Mouse (Mus musculus): ENCODE results near the gene Fhad1.
"Not testable (repeated sequence)": the region's sequence is repeated elsewhere in the genome, so short reads cannot be mapped to it uniquely, and the experiment has no call there.

Fhad1 gene

DNA sequence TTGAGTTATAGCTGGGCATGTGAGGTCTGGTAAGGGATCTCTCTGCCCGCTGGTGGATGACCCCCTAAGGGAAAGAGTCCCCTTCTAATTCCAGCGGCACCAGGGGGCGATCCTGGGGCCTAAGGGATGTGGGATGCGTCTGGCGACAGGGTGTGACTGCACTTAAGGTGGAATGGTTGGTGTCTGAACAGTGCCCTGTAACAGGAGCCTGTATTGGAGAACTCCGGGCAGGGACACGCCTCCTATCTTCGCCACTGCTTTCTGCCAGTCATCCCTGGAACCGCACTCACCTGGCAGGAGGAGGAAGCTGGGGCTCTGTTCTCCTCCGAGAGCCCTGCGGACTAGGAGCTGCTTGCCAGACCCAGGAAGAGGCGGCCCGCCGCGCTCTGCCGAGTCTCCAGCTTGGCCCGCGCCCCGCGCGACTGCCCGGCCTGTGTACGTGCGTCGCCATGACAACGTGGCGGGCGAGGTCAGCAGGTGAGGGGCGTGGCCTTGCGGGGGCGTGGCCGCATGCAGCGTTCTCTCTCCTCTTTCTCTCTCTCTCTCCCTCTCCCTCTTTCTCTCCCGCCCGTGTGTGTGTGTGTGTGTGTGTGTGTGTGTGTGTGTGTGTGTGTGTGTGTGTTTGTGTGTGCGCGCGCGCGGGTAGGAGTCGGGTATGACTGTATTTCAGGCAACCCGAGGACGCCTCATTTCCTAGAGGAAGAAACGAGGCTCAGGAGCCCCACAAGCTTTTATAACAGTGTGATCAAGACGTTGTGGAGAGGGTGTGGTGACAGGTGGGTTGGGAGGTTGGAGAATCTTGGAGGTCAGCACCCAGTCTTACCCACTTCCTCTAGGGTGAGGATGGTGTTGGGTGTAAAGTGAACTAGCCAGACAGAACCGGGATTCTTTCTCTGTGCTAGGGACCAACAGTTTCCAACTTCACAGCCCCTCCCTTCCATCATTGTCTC, at the start of gene Fhad1:
Fhad1 (minus strand) TSS at position 424 of the 950 bp plus-strand sequence.
- DNase-seq: peak; percentile 38 to 40

DNA sequence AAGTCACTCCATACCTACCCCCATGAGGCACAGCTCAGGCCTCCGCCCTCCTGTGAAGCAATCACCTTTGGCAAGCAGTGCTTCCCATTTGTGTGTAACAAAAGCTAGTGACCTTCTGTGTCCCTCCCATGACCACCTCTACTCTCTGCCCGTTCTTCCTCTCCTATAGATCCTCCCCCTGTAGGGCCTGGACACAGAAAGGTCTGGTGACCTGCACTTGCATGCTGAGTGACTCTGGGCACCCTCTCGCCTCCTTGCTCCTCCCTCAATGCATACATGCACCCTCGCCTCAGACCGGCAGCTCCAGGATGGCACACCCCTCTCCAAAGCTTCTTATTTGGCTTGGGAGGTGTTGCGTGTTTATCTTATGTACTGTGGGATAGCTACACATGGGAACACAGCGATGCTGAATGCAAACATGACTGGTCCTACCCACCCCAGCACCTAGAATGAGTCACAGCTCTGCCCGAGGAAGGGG, 48.2 kb upstream of the Fhad1 start:
- DNase-seq: no peak

DNA sequence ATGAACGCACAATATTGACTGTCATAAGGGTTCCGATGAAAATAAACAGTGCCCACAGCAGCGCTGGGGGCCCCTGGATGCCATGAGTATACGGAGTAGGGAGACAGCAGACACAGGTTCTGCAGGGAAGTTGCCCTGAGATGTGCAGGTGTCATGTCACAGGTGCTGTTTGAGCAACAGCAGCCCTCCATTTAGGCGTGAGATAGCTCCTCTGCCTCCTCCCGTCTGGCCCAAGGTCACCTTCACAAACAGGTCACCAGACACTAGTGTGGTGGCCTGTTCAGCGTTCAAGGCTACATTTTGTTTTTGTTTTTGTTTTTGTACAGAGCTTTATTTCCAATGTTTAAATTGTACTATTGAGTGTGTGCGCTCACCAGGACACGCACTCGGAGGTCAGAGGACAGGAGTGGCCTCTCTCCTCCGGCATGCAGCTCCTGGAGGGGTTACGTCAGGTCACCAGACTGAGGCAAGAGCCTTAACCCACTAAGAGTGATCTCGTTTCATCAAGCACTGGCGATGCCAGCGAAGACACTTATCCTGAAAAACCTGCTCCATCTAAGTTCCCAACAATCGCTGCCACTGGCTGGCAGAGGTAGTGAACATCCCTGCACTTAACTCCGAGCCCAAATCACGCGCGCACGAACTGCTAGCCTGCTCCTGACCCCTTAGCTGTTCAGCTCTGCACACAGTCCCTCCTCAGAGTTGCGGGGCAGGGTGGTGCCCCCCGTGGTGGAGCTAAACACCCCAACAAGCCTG, 46.8 kb upstream of the Fhad1 start:
- no peak for DNase-seq

DNA sequence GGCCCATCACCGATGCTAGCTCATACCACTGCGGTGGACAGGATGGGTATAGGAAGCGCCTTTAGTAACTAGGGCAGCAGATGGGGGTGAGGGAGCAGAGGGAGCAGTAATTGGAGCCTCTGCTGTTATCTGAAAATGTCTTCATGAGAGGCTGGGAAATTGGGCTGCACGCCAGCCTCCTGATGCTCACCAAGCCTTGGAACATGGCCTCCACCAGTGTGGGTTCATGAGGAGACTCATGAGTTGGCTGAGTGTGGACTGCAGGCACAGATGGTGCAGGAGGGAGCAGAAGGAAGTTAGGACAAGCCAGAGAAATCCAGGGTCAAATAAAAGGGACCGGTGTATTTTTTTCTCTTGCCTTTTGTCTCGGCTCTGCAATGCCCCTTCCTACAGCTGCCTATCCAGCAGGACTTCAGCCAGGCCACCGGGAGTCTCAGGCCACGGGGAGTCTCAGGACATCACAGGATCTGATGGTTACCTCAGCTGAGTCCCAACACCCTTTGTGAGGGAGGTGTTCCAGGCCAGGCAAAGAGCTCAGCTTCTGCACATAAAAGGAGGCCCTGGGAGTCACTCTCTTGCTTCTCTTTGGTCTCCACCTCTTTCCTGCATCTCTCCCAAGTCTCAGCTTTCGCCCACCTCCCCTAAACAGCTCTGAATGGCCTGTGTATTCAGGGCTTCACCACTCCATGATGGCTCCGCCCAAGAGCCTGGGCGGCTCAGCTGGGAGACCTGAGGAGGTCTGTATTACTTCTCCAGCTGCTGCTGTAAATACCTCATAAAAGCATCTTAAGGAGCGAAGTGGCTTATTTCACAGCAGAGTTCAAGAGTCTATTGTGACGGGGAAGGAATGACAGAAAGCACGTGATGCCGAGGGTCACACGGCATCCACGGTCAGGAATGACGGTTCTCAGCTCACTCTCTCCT, 45.8 kb upstream of the Fhad1 start:
- DNase-seq: no peak

DNA sequence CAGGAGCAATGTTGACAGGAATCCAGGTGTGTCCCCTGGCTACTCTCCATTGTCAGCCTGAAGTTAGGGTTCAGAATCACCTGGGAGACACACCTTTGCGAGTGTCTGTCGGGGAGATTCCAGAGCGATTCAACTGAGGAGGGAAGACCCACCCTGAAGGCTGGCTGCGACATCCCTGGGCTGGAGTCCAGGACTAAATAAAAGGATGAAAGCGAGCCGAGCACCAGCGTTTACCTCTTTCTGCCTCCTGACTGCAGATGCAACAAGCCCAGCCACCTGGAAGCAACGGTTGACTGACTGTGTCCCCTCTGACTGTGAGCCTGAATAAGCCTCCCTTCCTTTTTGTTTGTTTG, 44.9 kb upstream of the Fhad1 start:
- DNase-seq: no peak

DNA sequence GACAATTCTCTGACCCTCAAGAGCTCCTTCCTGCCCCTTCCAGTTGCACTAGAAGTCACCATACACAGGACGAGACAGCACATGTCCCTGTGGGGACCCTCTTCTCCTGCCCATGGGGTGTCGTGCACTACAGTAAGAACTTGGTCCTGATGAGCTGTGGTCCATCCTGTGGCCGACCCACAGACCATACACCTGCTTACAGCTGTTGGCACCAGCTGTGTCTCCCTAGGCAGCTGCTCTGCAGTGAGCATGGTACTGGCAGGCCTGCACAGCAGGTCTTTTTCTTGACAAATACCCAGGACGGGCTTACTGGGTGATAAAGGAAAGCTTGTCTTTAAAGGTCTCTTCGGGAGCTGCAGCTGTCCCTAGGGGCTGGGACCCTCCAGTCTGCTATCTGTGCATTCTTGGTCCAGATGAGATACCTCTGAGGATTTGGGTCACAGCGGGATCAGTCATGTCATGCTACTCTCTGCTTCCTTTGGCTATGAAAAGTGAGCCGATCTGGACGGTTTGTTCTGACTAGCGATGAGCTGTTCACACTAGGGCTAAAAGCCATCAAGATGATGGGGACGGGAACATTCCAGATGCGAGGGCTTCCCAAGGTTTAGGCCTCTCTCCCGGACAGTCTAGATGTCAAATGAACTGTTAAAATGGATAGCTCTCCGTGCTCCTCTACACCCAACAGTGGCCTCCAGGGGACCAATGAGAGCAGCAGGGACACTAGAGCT, 44.4 kb upstream of the Fhad1 start:
- DNase-seq: no peak

DNA sequence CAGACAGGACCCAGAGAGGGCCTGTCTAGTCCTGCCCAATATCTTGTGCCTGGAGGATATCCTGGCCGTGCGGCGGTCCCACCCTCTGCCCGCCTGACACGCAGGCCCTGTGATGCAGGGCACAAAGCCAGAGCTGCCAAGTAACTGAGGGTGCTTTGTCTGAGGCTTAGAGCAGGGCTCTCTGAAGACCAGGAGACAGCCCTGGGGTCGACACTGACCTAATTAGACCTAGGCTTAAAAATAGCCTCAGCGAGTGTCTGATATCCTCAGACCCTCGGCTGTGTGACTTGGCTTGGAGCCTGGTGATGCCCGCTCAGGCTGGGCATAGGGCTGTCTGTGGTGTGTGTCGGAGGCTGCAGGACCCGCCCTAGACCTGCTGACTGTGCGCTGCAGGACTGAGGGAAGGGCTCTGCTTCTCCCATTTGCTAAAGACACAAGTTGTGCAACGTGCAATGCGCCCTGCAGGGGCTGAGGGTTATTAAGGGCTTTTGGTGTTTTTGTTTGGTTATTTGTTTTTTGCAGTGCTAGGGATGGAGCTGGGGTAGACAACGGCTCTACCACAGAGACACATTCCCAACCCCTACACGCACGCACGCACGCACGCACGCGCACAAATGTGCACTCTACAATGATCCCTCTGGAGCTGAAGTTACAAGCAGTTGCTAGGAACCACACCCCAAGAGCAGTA, 42.8 kb upstream of the Fhad1 start:
- DNase-seq: no peak

DNA sequence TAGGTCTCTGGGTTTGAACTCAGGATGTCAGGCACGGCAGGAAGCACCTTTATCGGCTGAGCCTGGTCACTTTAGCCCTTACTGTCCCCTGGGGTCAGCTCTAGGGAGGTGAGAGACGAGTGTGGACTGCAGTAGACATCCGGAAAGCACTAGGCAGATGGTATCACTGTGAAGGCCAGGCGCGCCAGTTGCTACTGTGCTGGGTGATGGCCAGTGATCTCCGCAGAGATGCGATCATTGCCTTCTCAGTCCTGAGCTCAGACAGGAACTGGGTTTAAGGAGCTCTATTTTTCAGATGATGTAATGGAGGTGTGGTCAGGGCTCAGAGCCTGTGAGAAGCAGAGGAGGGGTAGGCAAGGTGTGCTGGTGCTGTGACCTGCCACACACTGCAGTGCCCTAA, 40.7 kb upstream of the Fhad1 start:
- no peak for DNase-seq

DNA sequence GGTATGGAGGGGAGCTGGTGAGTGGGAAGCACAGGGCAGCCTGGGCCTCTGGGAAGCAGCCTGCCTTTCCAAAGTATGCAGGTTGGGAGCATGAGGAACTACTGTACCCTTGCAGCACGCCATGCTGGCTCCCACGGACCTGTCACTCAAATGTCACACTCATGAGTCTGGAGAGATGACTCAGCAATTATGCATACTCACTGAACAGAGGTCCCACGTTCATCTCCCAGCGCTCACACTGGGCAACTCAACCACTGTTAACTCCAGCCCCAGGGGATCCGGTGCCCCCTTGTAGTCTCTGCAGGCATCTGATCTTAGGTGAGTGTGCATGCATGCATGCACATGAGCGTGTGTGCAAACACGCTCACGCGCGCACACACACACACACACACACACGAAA, 39.7 kb upstream of the Fhad1 start:
- no peak for DNase-seq

DNA sequence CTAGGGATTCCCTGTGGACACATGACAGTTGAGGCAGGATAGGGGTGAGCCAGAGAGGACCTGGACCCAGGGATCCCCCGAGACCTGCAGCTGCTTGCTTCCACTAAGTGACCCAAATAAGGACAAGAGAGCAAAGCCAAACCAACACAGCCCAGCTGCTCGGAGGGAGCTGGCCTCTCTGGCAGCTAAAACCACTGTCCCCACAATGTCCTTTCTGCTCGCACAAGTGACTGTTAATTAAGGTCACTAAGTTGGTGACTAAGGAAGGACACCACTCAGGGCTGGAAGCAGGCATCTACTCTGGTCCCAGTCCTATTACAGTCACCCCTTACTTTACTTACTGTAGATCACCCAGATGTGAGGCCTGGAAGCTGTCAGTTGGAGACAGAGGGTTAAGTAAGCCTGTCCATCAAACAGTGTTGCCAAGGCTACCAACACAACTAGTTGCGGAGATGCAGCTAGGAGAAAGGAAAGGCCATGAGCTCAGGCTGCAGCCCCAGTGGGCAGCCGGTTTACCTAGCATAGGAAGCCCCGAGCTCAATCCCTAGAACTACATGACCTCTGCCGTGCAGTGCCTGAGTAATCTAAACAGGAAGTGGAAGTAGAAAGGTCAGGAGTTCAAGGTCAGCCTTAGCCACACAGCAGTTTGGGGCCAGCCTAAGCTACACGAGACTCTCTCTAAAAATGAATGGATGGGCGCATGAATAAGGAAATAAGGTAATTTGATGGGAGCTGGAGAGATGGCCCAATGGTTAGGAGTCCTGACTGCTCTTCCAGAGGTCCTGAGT, 39.0 kb upstream of the Fhad1 start:
- no peak for DNase-seq

DNA sequence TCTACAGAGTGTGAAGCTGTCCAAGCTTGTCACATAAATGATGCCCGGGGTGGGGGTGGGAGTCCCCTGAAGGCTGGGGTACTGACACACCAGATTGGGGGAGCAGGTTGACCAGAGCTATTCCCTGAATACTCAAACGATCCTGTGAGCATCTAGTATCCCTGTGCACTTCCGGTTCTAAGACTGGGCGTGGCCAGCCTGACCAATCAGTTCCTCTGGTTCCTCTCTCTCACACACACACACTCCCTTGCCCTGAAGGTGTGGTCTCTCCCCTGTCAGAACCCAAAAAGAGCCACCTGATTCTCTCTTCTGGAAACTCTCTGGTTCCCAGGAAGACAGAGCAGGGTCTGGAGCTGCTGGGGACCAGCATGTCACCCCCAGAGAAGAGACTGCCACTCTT, 38.4 kb upstream of the Fhad1 start:
- no peak for DNase-seq

DNA sequence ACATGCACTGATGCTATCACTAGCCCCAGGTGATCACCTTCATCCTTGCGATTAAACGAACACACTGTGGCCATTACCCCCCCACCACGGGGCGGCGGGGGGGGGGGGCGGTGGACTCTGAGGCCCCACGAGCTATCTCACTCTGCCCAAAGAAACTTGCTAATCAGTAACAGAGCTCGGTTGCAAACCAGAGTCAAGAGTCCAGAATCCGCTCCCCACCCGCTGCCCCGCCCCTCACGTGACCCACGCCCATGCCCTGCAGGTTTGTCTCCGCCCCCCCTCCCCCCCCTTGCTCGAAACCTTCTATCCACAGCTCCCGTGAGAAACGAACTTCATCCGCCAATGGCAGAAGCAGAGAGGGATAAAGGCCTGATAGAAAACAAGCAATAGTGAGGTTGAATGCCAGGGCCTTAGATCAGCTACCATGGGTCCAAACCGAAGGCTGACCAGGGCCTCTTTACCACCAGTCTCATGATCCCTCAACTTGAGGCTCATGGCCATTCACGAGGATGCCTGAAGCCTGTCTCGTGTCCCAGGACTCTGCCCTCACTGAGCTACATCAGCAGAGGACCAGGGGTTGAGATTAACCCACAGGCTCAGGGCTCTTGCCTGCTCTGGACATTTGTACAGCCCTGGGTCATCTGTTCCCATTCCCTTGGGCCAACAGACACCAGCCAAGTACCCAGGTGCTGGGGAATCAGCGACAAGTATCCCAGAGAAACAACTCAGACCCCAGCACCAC, 37.7 kb upstream of the Fhad1 start:
- no peak for DNase-seq

DNA sequence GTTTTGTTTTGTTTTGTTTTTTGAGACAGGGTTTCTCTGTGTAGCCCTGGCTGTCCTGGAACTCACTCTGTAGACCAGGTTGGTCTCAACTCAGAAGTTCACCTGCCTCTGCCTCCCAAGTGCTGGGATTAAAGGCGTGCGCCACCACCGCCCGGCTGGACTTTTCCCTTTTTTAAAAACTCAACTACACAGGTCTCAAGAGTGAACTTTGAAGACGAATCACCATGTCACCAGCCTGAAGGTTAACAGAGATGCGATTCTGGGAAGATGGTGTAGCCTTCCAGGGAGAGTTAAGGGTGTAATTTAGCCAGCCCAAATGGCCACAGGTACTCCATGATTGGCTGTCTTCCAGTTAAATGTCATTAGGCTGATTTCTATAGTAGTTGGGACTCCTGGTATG, 37.0 kb upstream of the Fhad1 start:
- not testable (repeated sequence) for DNase-seq

DNA sequence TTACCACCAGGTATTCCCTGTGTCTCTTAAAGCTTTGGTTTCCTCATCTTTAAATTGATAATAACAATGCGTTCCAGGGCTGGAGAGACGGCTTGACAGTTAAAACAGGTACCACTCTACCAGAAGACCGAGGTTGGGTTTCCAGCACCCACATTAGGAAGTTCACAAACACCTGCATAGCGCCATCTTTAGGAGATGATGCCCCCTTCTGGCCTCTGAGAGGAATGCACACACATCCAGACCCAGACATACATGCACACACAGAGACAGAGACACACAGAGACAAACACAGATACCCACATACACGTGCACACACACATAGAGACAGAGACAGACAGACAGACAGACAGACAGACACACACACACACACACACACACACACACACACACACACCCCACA, 35.1 kb upstream of the Fhad1 start:
- no peak for DNase-seq

DNA sequence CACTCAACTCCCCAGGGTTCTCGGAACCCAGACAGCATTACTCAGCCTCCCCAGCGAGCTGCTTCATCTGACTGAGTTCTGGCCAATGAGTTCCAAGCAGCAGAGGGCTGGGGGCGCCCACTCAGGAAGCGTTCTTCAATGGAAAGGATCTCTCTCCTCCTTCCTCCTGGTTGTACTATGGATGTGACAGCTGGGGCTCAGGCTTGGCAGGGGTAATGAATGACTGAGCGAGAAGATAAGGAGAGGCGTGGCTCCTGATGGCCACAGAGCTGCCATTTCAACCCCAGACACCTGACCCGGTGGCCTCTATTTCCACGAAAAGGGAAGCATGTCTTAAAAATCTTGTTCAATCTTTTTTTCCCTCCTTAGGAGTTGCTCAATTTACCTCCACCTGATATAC, 33.5 kb upstream of the Fhad1 start:
- DNase-seq: no peak

DNA sequence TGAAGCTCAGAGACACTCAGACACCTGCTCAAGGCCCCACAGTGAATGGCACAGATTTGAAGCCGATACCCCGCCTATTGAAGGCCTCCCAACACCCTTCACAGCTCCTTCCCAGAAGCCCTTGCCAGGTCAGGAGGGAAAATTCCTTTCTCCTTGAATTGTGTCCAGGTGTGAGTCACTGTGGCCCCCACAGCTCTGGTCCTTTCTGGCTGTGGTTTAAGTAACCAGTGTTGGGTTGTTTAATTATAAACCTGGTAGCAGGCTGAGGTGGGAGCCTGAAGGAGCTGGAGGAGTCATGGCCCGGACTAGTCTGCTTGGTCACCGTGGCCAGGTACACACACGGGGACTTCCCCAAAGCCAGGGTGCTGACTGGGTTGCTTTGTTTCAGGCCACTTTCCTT, 32.1 kb upstream of the Fhad1 start:
- no peak for DNase-seq

DNA sequence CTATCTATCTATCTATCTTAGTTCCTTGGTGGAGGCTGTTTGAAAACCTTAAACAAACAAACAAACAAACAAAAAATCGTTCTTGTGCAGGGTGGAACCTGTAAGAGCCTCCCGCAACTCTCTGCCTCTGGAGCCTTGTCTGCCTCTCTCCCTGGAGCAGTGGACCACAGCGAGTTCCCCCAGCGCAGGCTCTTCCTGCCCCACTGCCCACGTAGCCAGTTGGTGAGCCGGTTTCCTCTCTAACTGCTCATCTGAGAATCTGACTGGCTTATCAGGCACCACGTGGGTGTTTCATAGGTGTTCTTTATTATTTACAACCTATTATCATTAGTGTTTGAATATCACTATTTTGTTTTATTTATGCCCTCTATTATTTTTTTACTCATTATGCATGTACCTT, 31.6 kb upstream of the Fhad1 start:
- no peak for DNase-seq

DNA sequence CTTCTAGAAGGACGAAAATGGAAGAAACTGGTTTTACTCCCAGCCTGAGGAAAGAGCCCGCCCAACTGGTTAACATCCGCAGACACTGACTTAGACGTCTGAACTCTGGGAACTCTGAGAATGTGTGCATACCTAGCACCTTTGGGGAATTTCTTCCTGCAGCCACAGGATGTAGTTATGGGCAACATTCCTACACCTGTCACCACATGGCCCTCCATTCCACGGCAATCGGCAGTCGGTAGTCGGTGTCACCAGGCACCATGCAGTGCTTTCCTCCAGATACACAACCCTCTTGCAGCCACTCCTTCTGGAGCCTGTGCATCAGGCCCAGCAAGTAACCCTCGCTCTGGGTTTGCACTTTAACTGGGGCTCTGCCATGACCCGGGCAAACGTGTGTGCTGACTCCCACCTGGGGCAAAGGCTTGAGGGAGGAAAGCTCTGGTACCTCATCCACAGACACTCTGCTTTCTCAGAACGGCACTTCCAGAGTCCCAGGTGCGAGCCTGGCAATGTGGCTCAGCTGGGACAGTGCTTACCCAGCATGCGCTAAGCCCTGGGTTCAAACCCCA, 30.8 kb upstream of the Fhad1 start:
- DNase-seq: no peak

DNA sequence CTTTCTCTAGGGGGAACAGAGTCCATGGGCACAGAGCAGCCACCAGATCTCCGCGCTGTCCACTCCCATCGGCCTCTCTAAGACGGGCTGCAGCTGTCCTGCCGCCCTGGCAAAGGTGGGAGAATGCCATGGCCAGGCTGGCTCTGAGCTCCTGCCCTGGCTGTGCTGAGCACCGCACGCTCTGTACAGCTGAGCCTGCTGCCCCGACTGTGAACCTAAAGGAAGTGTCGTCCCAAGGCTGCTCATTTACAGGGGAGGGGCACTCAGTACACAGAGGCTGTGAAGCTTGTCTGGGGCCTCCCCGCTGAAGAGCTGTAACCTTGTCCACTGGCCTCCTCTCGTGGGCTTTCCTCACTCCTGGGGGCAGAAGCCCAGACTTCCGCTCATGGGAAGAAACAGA, 29.6 kb upstream of the Fhad1 start:
- DNase-seq: no peak
